Mouse (Mus musculus) kidney, adult 11 months (tissue): ENCODE results near the gene Pgm2l1.

Source experiments
- DNase-seq: peaks from one replicate; pipeline ENCODE4 v3.0.0; 2022

The Pgm2l1 gene

GRCm38 (mm10) chr7:100298861-100299510 lies 71.8 kb downstream of the Pgm2l1 start:
- no peak for DNase-seq

GRCm38 (mm10) chr7:100301390-100301789 lies 74.2 kb downstream of the Pgm2l1 start:
- DNase-seq: no peak

- no peak for DNase-seq
Measured at GRCm38 (mm10) chr7:100302316-100302715, 75.1 kb downstream of the Pgm2l1 start.

DNA sequence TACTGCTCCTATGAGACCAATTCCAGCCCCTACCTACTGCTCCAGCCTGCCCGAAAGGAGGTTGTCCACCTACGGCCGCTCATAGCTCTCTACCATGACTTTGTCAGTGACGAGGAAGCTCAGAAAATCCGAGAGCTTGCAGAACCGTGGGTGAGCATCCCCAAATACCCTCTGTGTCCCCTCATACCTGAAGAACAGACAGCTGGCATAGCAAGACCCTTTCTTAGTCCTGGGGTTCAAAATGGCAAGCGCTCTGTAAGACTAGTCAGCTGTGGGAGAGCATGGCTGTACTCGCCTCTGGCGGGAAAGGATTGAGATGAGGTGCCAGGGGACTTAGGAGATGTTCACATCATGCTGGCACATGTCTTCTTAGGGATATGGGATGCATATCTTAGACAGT lies 78.7 kb downstream of the Pgm2l1 start:
- no peak for DNase-seq

DNA sequence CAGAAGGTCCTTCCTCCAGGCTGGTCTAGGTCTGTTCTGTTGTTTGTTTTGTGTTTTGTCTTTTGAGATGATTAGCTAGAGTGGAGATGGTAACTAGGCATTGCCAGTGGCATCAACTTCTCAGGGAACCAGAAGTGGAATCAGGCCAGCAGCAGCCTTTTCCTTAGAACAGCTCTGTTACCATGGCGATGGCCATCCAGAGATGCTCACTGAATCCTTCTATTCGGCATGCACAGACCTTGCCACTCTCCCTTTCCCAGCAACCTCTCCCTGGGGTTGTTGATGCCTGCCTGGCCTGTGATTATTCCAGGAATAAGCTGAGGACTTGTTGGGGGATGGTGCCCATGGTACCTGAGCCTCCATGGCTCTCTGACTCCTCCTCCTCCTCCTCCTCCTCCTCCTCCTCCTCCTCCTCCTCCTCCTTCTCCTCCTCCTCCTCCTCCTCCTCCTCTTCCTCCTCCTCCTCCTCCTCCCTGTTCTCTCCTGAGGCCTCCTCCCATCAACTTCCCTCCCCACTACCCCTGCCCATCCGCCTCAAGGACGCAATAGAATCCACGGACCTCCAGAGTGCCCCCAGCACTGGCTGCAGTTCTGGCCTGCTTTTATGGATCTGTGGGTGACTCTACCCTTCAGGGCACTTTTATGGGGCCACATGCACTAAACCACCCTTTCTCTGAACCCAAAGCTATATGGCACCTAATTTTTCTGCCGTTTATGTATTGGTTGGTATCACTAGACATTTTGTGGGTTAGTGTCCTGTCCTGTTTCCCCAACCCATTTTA lies 80.9 kb downstream of the Pgm2l1 start:
- no peak for DNase-seq

DNA sequence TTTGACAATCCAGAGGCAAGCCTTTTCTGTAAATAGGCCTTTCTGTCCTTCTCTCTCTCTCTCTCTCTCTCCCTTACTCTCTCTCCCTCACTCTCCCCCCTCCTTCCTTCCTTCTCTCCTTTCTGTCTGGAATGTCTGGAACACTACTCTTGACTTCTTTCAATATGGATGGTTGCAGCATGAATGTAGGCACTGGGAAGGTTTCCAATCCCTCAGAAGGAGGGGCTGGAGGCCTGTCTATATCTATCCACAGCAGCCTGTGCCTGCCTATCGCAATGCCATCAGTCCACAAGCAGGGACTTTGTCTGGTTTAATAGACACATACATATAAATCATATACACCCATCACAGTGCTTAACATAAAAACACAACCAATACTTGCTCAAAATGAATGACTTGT lies 82.0 kb downstream of the Pgm2l1 start:
- DNase-seq: no peak

GRCm38 (mm10) chr7:100309679-100310078 lies 82.5 kb downstream of the Pgm2l1 start:
- DNase-seq: no peak

DNA sequence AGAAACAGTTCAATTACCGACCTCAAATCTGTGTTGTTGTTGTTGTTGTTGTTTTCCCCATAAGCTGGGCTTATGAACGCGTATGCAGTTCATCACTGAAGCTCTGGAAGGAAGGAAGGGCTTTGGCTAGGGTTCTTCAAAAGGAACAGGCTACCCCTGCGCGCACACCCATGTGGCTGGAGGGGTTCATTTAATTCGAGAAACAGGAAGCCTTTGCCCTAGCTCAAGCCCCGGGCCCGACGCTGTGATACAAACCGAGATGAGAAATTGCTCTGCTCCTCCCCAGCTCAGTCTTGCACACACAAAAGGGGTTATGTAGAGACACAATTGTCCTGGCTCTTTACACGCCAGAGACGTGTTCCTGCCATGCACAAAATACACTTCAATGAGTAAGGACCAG lies 83.1 kb downstream of the Pgm2l1 start:
- no peak for DNase-seq

GRCm38 (mm10) chr7:100312716-100313115 lies 85.5 kb downstream of the Pgm2l1 start:
- DNase-seq: no peak

GRCm38 (mm10) chr7:100316924-100317323 lies 89.7 kb downstream of the Pgm2l1 start:
- DNase-seq: no peak

DNA sequence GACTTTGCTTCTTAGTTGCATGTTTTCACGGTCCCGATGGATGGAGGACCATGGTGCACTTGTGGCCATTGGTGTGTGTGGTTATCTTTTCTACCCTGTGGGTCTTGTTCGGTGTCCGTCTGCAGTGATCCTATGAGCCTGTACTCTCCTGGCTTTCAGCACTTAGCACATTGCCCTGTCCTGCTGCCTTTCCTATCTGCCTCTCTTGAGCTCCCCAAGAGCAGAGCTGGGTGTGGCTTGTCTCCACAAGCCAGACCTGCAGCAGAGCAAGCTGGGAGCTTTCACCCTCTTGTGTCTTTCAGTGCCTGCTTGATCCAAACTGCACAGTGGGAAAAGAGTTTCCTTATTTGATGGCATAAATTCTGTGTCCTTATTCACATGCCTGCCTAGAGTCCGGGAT lies 90.3 kb downstream of the Pgm2l1 start:
- no peak for DNase-seq

DNA sequence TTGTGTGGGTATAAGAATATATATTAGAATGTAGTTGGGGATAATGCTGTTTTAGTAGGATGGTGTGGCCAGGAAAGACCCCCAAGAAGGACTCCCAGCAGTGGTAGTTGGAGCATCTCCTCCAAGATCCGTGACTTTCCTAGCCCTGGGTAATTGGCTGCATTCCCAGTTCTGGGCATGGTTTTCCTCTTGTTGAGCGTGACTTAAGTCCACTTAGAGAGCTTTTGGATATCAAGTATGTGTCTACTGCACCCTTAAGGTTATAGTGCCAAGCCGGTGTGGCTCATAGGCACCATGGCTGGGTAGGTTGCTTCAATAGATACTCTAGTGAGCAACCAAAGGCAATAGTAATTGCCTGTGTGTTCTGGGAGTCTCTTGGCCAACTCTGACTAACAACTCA lies 96.5 kb downstream of the Pgm2l1 start:
- no peak for DNase-seq

GRCm38 (mm10) chr7:100325482-100325881 lies 98.3 kb downstream of the Pgm2l1 start:
- DNase-seq: no peak

DNA sequence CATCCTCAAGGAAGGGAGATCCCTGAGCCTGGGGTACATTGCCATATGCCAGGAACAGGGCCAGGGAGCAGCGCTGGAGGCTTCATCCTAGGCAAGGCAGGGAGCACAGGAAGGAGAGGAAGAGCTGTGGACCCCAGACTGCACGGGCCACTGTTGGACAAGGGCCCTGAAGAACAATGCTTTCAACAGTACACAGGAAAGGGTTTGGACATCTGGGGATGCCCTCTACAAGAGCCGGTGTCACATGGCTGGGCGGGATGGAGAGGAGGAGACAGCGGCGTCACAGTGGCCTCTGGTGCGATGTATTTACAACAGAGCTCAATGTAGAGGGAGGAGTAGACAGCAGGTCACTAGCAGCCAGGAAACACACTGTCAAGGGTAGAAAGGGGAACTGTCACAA lies 100.3 kb downstream of the Pgm2l1 start:
- no peak for DNase-seq
